Mouse (Mus musculus) brain, adult 10 weeks (tissue): ENCODE measurements around the gene Trpc2. TPM values are rescaled to one million over a fixed set of nuclear protein-coding genes. Genes with fewer than 3 reads are reported as not detected.

ENCODE experiments used
- polyA plus RNA-seq: library from polyadenylated mRNA; stranded (reverse); fragments of 350-450 nt; fragmentation: Illumina TruSeq; extraction: RNeasy Lipid Tissue Mini Kit (QIAGEN cat#74804); gene quantifications from one replicate; pipeline ENCODE4 v1.2.3, GENCODE M21; 2015; ENCODE audit warnings: low read depth, low replicate concordance

Trpc2 gene
- 0.37 TPM for polyA plus RNA-seq

DNA sequence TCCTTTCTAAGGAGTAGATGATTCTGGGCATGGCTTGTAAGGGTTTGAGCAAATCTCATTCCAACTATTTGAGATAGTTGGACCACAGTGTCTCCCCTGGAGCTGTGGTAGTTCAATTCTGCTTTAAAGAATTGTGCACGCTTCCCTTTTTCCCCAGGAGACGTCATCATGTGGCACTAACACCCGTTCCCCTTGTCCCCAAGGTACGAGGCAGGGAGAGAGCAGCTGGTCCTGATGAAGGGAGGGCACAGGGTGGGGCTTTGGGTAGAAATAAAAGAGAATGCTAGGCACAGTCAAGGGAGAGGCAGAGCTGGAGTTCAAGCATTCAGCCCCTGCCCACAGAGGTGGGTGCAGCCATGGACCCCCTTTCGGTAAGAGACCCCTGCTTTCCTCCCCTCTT is at the start of gene Trpc2:
TSS of gene Trpc2 (plus strand) at position 301 of the 400 bp plus-strand sequence.

DNA sequence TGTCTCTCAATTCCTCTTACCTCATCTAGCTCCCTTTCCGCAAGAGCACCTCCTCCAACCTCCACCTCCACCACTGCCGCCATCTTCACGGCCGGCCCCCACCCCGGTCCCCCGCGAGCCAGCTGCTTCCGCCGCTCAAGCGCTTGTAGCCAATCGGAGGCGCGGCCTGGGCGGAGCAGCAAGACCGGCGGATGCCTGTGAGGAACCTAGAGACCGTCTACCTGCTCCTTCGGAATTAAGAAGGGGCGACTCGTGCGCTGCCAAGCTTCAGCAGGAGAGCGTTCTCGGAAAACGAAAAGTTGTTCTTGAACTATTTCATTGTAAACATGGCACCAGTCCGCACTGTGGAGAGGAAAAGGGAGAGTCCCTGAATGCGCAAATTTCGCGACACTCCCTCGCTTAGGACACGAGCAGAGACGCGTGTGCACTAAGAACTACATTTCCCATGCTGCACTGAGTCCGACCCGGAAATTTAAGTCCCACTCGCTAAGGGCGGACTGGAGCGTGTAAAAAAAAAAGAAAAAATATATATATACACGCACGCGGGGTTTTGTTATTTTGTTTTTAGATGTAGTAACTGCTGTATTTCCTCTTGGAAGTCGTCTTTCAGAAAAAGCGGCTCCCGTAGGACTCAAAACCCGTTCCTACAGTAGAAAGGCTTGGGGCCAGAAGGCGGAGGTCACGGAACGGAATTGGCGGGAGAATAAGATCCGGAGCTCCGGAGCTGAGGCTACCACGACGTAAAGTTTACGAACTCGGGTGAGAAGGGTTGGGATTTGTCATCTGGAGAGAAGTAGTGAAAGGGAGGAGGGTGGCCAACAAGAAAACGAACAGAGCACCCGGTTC is 17.6 kb upstream of the Trpc2 start, which contains the start of the genes Rnf121, Xndc1 and Xntrpc:
TSS of gene Rnf121 (minus strand) at position 424 of the 846 bp plus-strand sequence.
TSS of gene Xndc1 (plus strand) at position 466 of the 846 bp plus-strand sequence.
TSS of gene Xntrpc (plus strand) at position 668 of the 846 bp plus-strand sequence.

DNA sequence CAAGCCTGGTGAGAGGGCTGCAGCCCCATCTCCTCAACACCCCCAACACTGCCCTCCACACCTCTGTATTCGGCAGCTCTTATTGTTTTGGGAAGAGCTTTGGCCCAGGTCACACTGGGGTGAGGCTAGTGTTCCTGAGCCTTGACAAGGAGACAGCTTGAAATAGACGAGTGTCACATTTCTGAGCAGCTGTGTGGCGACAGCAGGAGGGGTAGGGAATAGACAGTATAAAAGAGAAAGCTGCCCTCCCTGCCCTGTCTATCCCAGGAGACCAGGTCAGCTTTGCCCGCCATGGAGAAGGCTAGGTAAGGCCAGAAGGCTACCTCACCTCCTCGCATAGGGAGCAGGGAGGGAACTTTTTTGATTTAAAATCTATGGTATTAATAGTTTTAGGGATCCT is 18.6 kb downstream of the Trpc2 start, which contains the start of gene Art1:
TSS of gene Art1 (plus strand) at position 257 of the 400 bp plus-strand sequence.

GRCm38 (mm10) chr7:102109171-102109570 is 26.3 kb downstream of the Trpc2 start, which contains the start of gene Art5:
Gene Art5 (minus strand): TSS chr7:102109489.

DNA sequence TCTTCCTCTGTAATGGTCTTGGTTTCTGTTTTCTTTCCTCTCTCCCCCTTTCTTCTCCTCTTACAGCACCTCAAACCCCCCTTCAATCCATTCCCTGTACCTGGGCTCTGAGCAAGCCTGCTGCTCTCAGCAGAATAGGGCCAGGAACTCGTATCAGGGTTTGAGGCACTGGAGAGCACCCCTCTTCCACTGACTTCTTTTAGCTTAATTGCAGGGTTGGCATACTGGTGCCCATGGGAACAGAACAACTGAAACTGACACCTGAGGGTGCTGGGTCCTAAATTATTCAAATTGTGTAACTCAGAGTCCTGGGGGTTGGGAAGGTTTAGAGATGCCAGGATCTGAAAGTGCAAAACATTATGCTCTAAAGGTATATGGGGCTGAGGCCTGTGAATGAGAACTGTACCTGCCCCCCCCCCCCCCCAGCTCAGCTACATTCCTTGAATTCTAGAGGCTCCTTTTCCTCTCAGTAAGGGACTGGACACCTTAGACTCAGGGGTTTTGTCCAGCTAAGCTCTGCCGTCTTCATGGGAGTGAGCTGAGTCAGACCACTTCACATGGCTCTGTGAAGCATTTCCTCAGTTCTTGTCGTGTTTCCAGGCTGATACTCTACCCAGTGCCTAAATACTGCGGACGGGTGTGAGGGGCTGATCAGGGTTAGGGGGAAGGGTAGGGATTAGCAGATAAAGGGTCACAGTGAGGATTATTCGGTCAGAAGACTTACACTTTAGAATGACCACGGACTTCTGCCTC is 33.8 kb downstream of the Trpc2 start, which contains the start of gene Chrna10:
TSS of gene Chrna10 (minus strand) at position 250 of the 753 bp plus-strand sequence.

Other genes with a start within 250 kb of the Trpc2 start
- 20.5 TPM for gene Inppl1, start 244.9 kb upstream of the Trpc2 start, polyA plus RNA-seq
- gene Folr2, start 225.9 kb upstream of the Trpc2 start, polyA plus RNA-seq = 0.83 TPM
- gene Anapc15, start 219.4 kb upstream of the Trpc2 start, polyA plus RNA-seq = 35.2 TPM
- gene Folr1, start 212.3 kb upstream of the Trpc2 start, polyA plus RNA-seq = 15.2 TPM
- gene Lamtor1, start 177.2 kb upstream of the Trpc2 start, polyA plus RNA-seq = 170 TPM
- not detected for gene Tomt, start 176.8 kb upstream of the Trpc2 start, polyA plus RNA-seq
- 8.7 TPM for gene Lrrc51, start 149.2 kb upstream of the Trpc2 start, polyA plus RNA-seq
- 47.5 TPM for gene Numa1, start 149.0 kb upstream of the Trpc2 start, polyA plus RNA-seq
- 6.8 TPM for gene Il18bp, start 64.4 kb upstream of the Trpc2 start, polyA plus RNA-seq
- 45.0 TPM for gene Rnf121, start 17.6 kb upstream of the Trpc2 start, polyA plus RNA-seq
- gene Xndc1, start 17.6 kb upstream of the Trpc2 start, polyA plus RNA-seq = 21.7 TPM
- gene Xntrpc, start 17.4 kb upstream of the Trpc2 start, polyA plus RNA-seq = 1.3 TPM
- not detected for gene Art1, start 18.6 kb downstream of the Trpc2 start, polyA plus RNA-seq
- 0.40 TPM for gene Art5, start 26.4 kb downstream of the Trpc2 start, polyA plus RNA-seq
- gene Chrna10, start 33.7 kb downstream of the Trpc2 start, polyA plus RNA-seq = not detected
- gene Nup98, start 127.1 kb downstream of the Trpc2 start, polyA plus RNA-seq = 16.7 TPM
- 30.4 TPM for gene Pgap2, start 127.1 kb downstream of the Trpc2 start, polyA plus RNA-seq
- 49.4 TPM for gene Rhog, start 172.9 kb downstream of the Trpc2 start, polyA plus RNA-seq
- 58.6 TPM for gene Stim1, start 184.7 kb downstream of the Trpc2 start, polyA plus RNA-seq